Mouse (Mus musculus) forebrain, embryonic 10.5 days (tissue): ENCODE measurements around the gene Lypd8. TPM values are rescaled to one million over a fixed set of nuclear protein-coding genes. Genes with fewer than 3 reads are reported as not detected.

Source experiments
- DNase-seq: peaks from one replicate; pipeline ENCODE4 v3.0.0-alpha.2; 2017; ENCODE audit warnings: low spot score; ENCODE audit errors: extremely low spot score
- H3K27ac ChIP-seq: fragments of 300-500 bp; sonication (generic); 2 replicates; pipeline ENCODE4 v1.5.1; 2016; ENCODE audit warnings: mild to moderate bottlenecking
- H3K27me3 ChIP-seq: fragments of 300-500 bp; sonication (generic); 2 replicates; pipeline ENCODE4 v1.6.1; 2016; ENCODE audit warnings: mild to moderate bottlenecking; ENCODE audit not compliant: poor library complexity, severe bottlenecking
- H3K36me3 ChIP-seq: fragments of 300-500 bp; sonication (generic); replicated peaks from 2 replicates; pipeline ENCODE4 v1.6.1; 2016; ENCODE audit warnings: mild to moderate bottlenecking, moderate library complexity
- H3K4me1 ChIP-seq: fragments of 300-500 bp; sonication (generic); 2 replicates; pipeline ENCODE4 v1.6.1; 2016
- H3K4me3 ChIP-seq: fragments of 300-500 bp; sonication (generic); 2 replicates; pipeline ENCODE4 v1.5.1; 2016; ENCODE audit warnings: mild to moderate bottlenecking, moderate library complexity
- H3K9me3 ChIP-seq: fragments of 300-500 bp; sonication (generic); 2 replicates; pipeline ENCODE4 v1.6.1; 2016; ENCODE audit warnings: mild to moderate bottlenecking, moderate library complexity
- WGBS: fragments of 180-500 bp; shearing (Covaris S2); methylation state at CpG from one replicate; pipeline ENCODE4 v1.1.7; 2016; 5-methylcytosine and 5-hydroxymethylcytosine counted together
- polyA plus RNA-seq: library from polyadenylated mRNA; unstranded; fragments of >200 nt; fragmentation: Nextera tagmentation; extraction: Ambion mirVana; gene quantifications from 2 replicates; pipeline ENCODE4 v1.2.1, GENCODE M21; 2016

The Lypd8 gene
- not detected in 2 replicates for polyA plus RNA-seq

GRCm38 (mm10) chr11:58378763-58379278 is at the start of gene Lypd8:
Gene Lypd8 (plus strand): TSS chr11:58379043.
- Histone ChIP-seq H3K4me3 (no peak within 1 kb of the TSS), H3K27ac (no peak within 1 kb of the TSS), H3K27me3 (no peaks in the 10 kb centered on the region), H3K36me3 (no peaks in the 10 kb centered on the region), H3K9me3 (no peaks in the 10 kb centered on the region), H3K4me1 (no peaks in the 10 kb centered on the region)
- WGBS = 94% methylated on average over 3 of the region's 3 CpGs
- no peak for DNase-seq

DNA sequence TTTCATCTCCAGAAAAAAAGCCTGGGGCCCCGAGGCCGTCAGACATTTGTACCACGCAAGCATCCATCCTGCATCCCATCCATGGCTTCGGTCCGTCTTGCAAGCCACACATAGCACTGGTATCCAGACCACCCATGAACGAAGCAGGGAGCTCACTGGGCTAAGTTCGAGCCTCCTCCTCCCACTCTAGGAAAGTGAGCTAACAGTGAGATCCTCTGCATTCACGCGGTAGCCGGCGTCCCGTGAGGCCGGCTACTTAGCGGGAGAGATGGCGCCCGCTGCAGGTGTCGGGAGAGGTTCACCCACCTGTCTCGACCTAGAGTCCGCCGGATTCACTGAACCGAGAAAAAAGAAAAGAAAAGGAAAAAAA is 49.0 kb upstream of the Lypd8 start:
- H3K4me1 ChIP-seq = peaks cover 30% of the 10 kb centered on the region
- no peaks in the 10 kb centered on the region; the same call in 1 of the 2 replicates for H3K9me3 ChIP-seq
- H3K36me3 ChIP-seq = peaks cover 50% of the 10 kb centered on the region
- peak overlapping the region; percentile 93 for H3K27ac ChIP-seq
- under 1% methylated on average over 21 of the region's 21 CpGs for WGBS
- no peaks in the 10 kb centered on the region for H3K27me3 ChIP-seq
- peak overlapping the region; percentile 85 for H3K4me3 ChIP-seq
- no peak for DNase-seq

DNA sequence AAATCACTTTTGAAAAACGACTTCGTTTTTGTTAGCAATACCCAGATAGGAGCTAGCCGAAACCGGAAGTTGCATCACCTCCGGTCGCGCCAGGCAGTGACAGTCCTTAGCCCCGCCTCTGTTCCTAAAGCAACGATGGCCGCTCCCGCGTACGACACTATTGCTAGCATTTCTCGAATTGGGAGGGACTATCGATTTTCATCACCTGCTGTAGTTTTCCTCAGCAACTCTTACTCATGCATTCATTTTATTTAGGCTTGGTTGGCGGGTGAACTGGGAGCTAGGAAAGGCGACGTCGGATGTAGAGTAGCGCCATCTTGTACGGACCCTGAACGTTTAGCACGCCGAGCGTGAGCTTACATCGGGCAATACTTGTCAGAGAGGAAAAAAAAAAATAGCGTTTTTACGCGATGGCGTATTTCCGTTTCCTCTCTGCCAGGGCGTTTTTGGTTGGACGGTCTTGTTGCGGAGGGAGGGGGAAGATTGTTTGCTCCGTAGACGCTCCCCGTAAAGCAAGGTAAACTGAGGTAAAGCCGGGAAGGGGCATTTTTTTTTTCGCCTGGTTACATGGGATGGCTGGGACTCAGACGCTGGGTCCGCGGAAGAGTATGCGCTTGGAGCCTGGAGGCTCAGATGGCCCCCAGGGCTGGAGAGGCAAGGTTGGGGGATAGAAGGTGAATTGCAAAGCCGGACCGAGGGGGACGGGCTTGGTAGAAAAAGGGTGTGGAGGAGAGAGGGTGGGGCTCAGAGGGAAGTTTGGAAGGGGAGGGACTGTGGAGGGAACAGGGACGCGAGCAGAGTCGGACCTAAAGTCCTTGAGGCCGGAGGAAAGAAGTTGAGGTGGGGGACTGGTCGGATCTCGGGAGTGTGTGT is 48.3 kb upstream of the Lypd8 start, which contains the start of the genes Zfp672 and Sh3bp5l:
Gene Zfp672 (minus strand): TSS at position 64 of the 873 bp plus-strand sequence.
Gene Sh3bp5l (plus strand): TSS at position 449 of the 873 bp plus-strand sequence.
- H3K4me1 ChIP-seq = peaks cover 30% of the 10 kb centered on the region
- H3K36me3 ChIP-seq = peaks cover 53% of the 10 kb centered on the region
- under 1% methylated on average over 52 of the region's 52 CpGs for WGBS
- peak within 1 kb of the TSS; percentile 85 for H3K4me3 ChIP-seq
- H3K27ac ChIP-seq = peak within 1 kb of the TSS; percentile 93
- no peaks in the 10 kb centered on the region for H3K27me3 ChIP-seq
- DNase-seq = peak; percentile 91
- H3K9me3 ChIP-seq = no peaks in the 10 kb centered on the region; the same call in 1 of the 2 replicates

- 21% methylated on average over 10 of the region's 10 CpGs for WGBS
- Histone ChIP-seq H3K27ac (peak overlapping the region; percentile 93), H3K4me1 (peaks cover 30% of the 10 kb centered on the region), H3K9me3 (no peaks in the 10 kb centered on the region; the same call in 1 of the 2 replicates), H3K27me3 (no peaks in the 10 kb centered on the region), H3K36me3 (peaks cover 58% of the 10 kb centered on the region), H3K4me3 (peak overlapping the region; percentile 85)
- DNase-seq = no peak
Measured at GRCm38 (mm10) chr11:58331149-58331495, 47.7 kb upstream of the Lypd8 start.

- no peaks in the 10 kb centered on the region for H3K27me3 ChIP-seq
- H3K4me3 ChIP-seq = peak overlapping the region; percentile 85
- no peak for DNase-seq
- 91% methylated on average over 6 of the region's 6 CpGs for WGBS
- peak overlapping the region; percentile 93; the same call in 1 of the 2 replicates for H3K27ac ChIP-seq
- H3K4me1 ChIP-seq = peaks cover 30% of the 10 kb centered on the region
- H3K9me3 ChIP-seq = no peaks in the 10 kb centered on the region; the same call in 1 of the 2 replicates
- peaks cover 58% of the 10 kb centered on the region for H3K36me3 ChIP-seq
Measured at GRCm38 (mm10) chr11:58331546-58331945, 47.3 kb upstream of the Lypd8 start.

GRCm38 (mm10) chr11:58334746-58335145 is 44.1 kb upstream of the Lypd8 start:
- Histone ChIP-seq H3K27ac (no peak overlapping the region), H3K36me3 (peaks cover 67% of the 10 kb centered on the region), H3K27me3 (no peaks in the 10 kb centered on the region), H3K4me1 (peaks cover 19% of the 10 kb centered on the region), H3K9me3 (no peaks in the 10 kb centered on the region), H3K4me3 (no peak overlapping the region)
- 92% methylated on average over 3 of the region's 3 CpGs for WGBS
- no peak for DNase-seq

- Histone ChIP-seq H3K36me3 (peaks cover 54% of the 10 kb centered on the region), H3K9me3 (no peaks in the 10 kb centered on the region), H3K27me3 (no peaks in the 10 kb centered on the region), H3K4me1 (no peaks in the 10 kb centered on the region), H3K27ac (no peak overlapping the region), H3K4me3 (no peak overlapping the region)
- 94% methylated on average over 4 of the region's 4 CpGs for WGBS
- DNase-seq = no peak
Measured at GRCm38 (mm10) chr11:58346745-58347144, 32.1 kb upstream of the Lypd8 start.

DNA sequence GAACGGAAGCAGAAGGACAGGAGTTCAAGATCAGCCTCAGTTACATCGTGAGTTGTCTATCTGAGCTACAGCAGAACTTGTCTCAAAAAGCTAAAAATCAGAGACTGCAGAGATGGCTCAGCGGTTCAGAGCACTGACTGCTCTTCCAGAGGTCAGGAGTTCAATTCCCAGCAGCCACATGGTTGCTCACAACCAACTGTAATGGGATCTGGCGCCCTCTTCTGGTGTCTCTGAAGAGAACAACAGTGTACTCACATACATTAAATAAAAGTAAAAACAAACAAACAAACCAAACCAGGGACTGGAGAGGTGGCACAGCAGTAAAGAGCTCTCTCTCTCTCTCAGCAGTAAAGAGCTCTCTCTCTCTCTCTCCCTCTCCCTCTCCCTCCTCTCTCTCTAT is 28.2 kb upstream of the Lypd8 start:
- WGBS = 77% methylated on average over 4 of the region's 4 CpGs
- H3K9me3 ChIP-seq = no peaks in the 10 kb centered on the region

GRCm38 (mm10) chr11:58351179-58351578 is 27.7 kb upstream of the Lypd8 start:
- Histone ChIP-seq H3K9me3 (no peaks in the 10 kb centered on the region), H3K27ac (no peak overlapping the region), H3K4me3 (no peak overlapping the region), H3K4me1 (no peaks in the 10 kb centered on the region), H3K36me3 (peaks cover 17% of the 10 kb centered on the region), H3K27me3 (no peaks in the 10 kb centered on the region)
- WGBS = 89% methylated on average over 5 of the region's 5 CpGs
- DNase-seq = no peak

More for the DNA sequence above, 28.2 kb upstream of the Lypd8 start:
- DNase-seq = no peak
- Histone ChIP-seq H3K27me3 (no peaks in the 10 kb centered on the region), H3K4me1 (no peaks in the 10 kb centered on the region), H3K36me3 (peaks cover 23% of the 10 kb centered on the region), H3K4me3 (no peak overlapping the region), H3K27ac (no peak overlapping the region)

DNA sequence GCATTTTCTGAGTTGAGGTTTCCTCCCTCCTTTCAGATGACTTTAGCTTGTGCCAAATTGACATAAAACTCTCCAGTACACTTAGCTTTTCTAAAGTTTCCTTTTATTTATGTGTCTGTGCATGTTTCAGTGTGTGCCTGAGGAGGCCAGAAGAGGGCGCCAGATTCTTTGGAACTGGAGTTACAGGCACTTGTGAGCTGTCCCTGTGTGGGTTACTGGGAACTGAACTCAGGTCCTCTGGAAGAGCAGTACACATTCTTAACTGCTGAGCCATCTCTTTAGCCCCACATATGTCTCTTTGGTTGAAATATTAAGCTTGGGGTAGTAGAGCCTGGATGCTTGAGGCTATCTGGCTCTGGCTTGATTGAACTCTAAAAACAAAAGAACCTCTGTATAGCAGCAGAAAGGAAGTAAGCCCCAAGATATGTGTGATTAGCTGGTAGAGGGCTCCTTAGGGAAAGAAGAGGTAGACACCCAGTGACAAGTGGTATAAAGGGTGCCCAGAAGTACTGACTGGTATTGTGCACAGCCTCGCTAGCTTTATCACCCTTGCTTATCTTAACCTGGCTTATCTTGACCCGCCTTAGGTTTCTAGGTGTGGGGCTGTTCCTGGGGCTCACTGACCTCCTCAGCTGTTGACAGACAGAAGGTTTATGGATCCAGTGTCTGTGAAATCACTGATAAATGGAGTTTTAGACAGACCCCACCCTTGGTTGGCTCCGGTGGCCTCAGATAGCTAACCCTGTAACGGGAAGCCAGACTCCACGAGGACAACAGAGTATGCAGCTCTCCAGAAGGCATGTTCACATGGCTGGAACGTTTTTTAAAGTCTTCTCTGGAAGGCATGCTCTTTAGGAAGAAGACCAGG is 25.9 kb upstream of the Lypd8 start:
- no peaks in the 10 kb centered on the region for H3K36me3 ChIP-seq
- WGBS = 71% methylated on average over 7 of the region's 7 CpGs
- H3K4me3 ChIP-seq = no peak overlapping the region
- H3K27me3 ChIP-seq = no peaks in the 10 kb centered on the region
- no peaks in the 10 kb centered on the region for H3K4me1 ChIP-seq
- no peak overlapping the region for H3K27ac ChIP-seq
- H3K9me3 ChIP-seq = no peaks in the 10 kb centered on the region
- DNase-seq = no peak

- WGBS = 80% methylated on average over 3 of the region's 3 CpGs
- no peaks in the 10 kb centered on the region for H3K27me3 ChIP-seq
- no peak overlapping the region for H3K4me3 ChIP-seq
- H3K36me3 ChIP-seq = no peaks in the 10 kb centered on the region
- no peak for DNase-seq
- no peaks in the 10 kb centered on the region for H3K9me3 ChIP-seq
- H3K27ac ChIP-seq = no peak overlapping the region
- no peaks in the 10 kb centered on the region for H3K4me1 ChIP-seq
Measured at GRCm38 (mm10) chr11:58353709-58354108, 25.1 kb upstream of the Lypd8 start.

DNA sequence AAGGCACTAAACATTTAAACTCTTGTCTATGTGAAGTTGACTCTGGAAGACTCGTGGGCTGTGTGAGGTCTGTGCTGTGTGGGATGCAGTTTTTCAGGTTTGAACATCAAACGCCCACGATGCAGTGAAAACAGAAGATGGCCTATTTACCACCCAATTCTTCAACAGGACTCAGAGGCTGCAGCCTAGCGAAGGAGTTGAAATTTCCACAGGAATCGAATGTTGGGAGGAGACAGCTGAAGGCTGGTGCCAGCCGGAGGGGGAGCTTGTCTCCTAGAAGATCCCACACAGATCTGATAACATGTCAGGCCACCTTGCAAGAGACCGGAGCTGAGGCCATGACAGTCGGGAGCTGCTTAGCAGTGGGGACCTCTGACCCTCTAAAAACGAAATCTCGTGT is 24.4 kb upstream of the Lypd8 start:
- 81% methylated on average over 10 of the region's 10 CpGs for WGBS
- H3K4me3 ChIP-seq = no peak overlapping the region
- no peaks in the 10 kb centered on the region for H3K4me1 ChIP-seq
- H3K36me3 ChIP-seq = no peaks in the 10 kb centered on the region
- H3K27ac ChIP-seq = no peak overlapping the region
- no peak for DNase-seq
- no peaks in the 10 kb centered on the region for H3K27me3 ChIP-seq
- H3K9me3 ChIP-seq = no peaks in the 10 kb centered on the region
